Mouse (Mus musculus) E14TG2a.4 (cell line): ENCODE measurements around the gene Tmem56.

Experiments used
- CTCF ChIP-seq: conservative IDR thresholded peaks from 2 replicates; pipeline ENCODE4 v1.5.1; 2014; ENCODE audit warnings: low read length
- NANOG ChIP-seq: IDR thresholded peaks from 2 replicates; pipeline ENCODE4 v1.6.1; 2014; ENCODE audit warnings: borderline replicate concordance, low read length, mixed read lengths

GRCm38 (mm10) chr3:121255501-121255900 is 27.4 kb downstream of the Tmem56 start:
- no peak for TF ChIP-seq CTCF
- TF ChIP-seq NANOG, result no peak
